Comparison of ENCODE assay signal across 8 mouse cellular contexts in genomic region chr9:77825380-77825961, GRCm38 (mm10).
DNase-seq lines count a peak whose midpoint lies in the region; ATAC-seq lines count a peak whose summit lies in the region.

No protein-coding gene starts in this region.

- intact Hi-C loops in left cerebral cortex, postnatal 25 days (cut with DNase I) = no loop called here

- H3K36me3 ChIP-seq in kidney, embryonic 14.5 days (ENCODE audit: control insufficient read depth, insufficient read depth, low read length) = no peaks in the 10 kb centered on the region
- no peaks in the 10 kb centered on the region for H3K36me3 ChIP-seq in embryonic facial prominence, embryonic 14.5 days (ENCODE audit: control insufficient read depth, insufficient read depth, low read length)
- no peaks in the 10 kb centered on the region for H3K36me3 ChIP-seq in limb, embryonic 11.5 days (ENCODE audit: control insufficient read depth, insufficient read depth, low read length)

- H3K27ac ChIP-seq in kidney, embryonic 14.5 days (ENCODE audit: low read depth, low read length) = no peak overlapping the region; the same call in 1 of the 2 replicates
- H3K27ac ChIP-seq in embryonic facial prominence, embryonic 14.5 days (replicated peaks; ENCODE audit: low read depth, low read length) = peak overlapping the region; percentile 76
- no peak overlapping the region for H3K27ac ChIP-seq in limb, embryonic 11.5 days (replicated peaks; ENCODE audit: low read depth, low read length)

- H3K4me3 ChIP-seq in kidney, embryonic 14.5 days (ENCODE audit: low read length) = no peak overlapping the region
- 0 out of 2 replicates have a peak overlapping the region, but pooled peaks have one; percentile 5 for H3K4me3 ChIP-seq in embryonic facial prominence, embryonic 14.5 days (ENCODE audit: low read depth, low read length)
- no peak overlapping the region for H3K4me3 ChIP-seq in limb, embryonic 11.5 days (ENCODE audit: low read depth, low read length)

- H3K4me2 ChIP-seq in kidney, embryonic 14.5 days (replicated peaks; ENCODE audit: low read depth, low read length) = no peak overlapping the region
- peak overlapping the region; percentile 45 for H3K4me2 ChIP-seq in embryonic facial prominence, embryonic 14.5 days (ENCODE audit: low read depth, low read length)
- 0 out of 2 replicates have a peak overlapping the region, but pooled peaks have one; percentile 15 for H3K4me2 ChIP-seq in limb, embryonic 11.5 days (ENCODE audit: low read depth, severe bottlenecking)

- WGBS in kidney, embryonic 14.5 days = 17% methylated on average over 7 of the region's 7 CpGs
- 10% methylated on average over 7 of the region's 7 CpGs for WGBS in embryonic facial prominence, embryonic 14.5 days
- 7% methylated on average over 7 of the region's 7 CpGs for WGBS in limb, embryonic 11.5 days

- H3K4me1 ChIP-seq in kidney, embryonic 14.5 days (ENCODE audit: control insufficient read depth, insufficient read depth, low read length) = peaks cover 10% of the 10 kb centered on the region; the same call in 1 of the 2 replicates
- peaks cover 19% of the 10 kb centered on the region for H3K4me1 ChIP-seq in embryonic facial prominence, embryonic 14.5 days (ENCODE audit: control insufficient read depth, insufficient read depth, low read length)
- peaks cover 11% of the 10 kb centered on the region for H3K4me1 ChIP-seq in limb, embryonic 11.5 days (ENCODE audit: control insufficient read depth, insufficient read depth, low read length)

- H3K27me3 ChIP-seq in kidney, embryonic 14.5 days (ENCODE audit: control insufficient read depth, insufficient read depth, low read length) = no peaks in the 10 kb centered on the region
- no peaks in the 10 kb centered on the region for H3K27me3 ChIP-seq in embryonic facial prominence, embryonic 14.5 days (replicated peaks; ENCODE audit: control insufficient read depth, insufficient read depth, low read length)
- no peaks in the 10 kb centered on the region for H3K27me3 ChIP-seq in limb, embryonic 11.5 days (ENCODE audit: control insufficient read depth, insufficient read depth, low read length)

- ATAC-seq in kidney, embryonic 14.5 days (ENCODE audit: low FRiP score, low TSS enrichment) = peak; percentile 76; the same call in 1 of the 2 replicates
- ATAC-seq in CD4-positive, CD25-positive, alpha-beta regulatory T cell, adult 4 months = peak; percentile 26
- ATAC-seq in embryonic facial prominence, embryonic 14.5 days (ENCODE audit: low read depth) = peak; percentile 84
- peak; percentile 76; the same call in 1 of the 2 replicates for ATAC-seq in limb, embryonic 11.5 days (ENCODE audit: insufficient number of reproducible peaks, low FRiP score, low TSS enrichment, low read depth)

- H3K9ac ChIP-seq in kidney, embryonic 14.5 days (ENCODE audit: low read depth, low read length) = no peak overlapping the region
- H3K9ac ChIP-seq in embryonic facial prominence, embryonic 14.5 days (ENCODE audit: low read depth, low read length) = no peak overlapping the region
- no peak overlapping the region for H3K9ac ChIP-seq in limb, embryonic 11.5 days (ENCODE audit: low read length)

- H3K9me3 ChIP-seq in kidney, embryonic 14.5 days (ENCODE audit: control insufficient read depth, low read length) = no peaks in the 10 kb centered on the region; the same call in 1 of the 2 replicates
- H3K9me3 ChIP-seq in embryonic facial prominence, embryonic 14.5 days (ENCODE audit: control insufficient read depth, low read length) = no peaks in the 10 kb centered on the region
- no peaks in the 10 kb centered on the region; the same call in 1 of the 2 replicates for H3K9me3 ChIP-seq in limb, embryonic 11.5 days (ENCODE audit: control insufficient read depth, low read length)

- no peak for DNase-seq in kidney, adult 8-10 months
- DNase-seq in embryonic facial prominence, embryonic 14.5 days (ENCODE audit: low spot score) = peak; percentile 87
- peak; percentile 63 for DNase-seq in limb, embryonic 11.5 days (ENCODE audit: low spot score)
- no peak for DNase-seq in frontal cortex, postnatal 36 days (ENCODE audit: low spot score in 2 of 2)
- no peak for DNase-seq in cerebellum, adult 11-12 months
- DNase-seq in left cerebral cortex, postnatal 25 days (ENCODE audit: low spot score in 2 of 2) = no peak

Comparison
In these comparisons a context has a peak if more than half of its experiments do, and no peak if none do; other contexts are left out.
1. ATAC-seq: peak in every context shown above with its lines; median percentile 84 in embryonic facial prominence, embryonic 14.5 days; 76 in kidney, embryonic 14.5 days; 76 in limb, embryonic 11.5 days; 26 in CD4-positive, CD25-positive, alpha-beta regulatory T cell, adult 4 months.
2. DNase-seq: peak in embryonic facial prominence, embryonic 14.5 days (single experiment) and limb, embryonic 11.5 days (single experiment); none in kidney, adult 8-10 months (0 of 2), frontal cortex, postnatal 36 days (0 of 2), cerebellum, adult 11-12 months (single experiment) and left cerebral cortex, postnatal 25 days (0 of 2).